Mouse (Mus musculus) liver (tissue): ENCODE results near the gene Gm49361.
"Not testable (repeated sequence)": the region's sequence is repeated elsewhere in the genome, so short reads cannot be mapped to it uniquely, and the experiment has no call there.

Experiments used
- DNase-seq: peaks from one replicate; pipeline ENCODE4 v3.0.0-alpha.2; 2020; ENCODE audit warnings: mixed read lengths

Gene Gm49361

GRCm38 (mm10) chr14:57688066-57688465, 57.8 kb downstream of the Gm49361 start:
- DNase-seq = not testable (repeated sequence)

GRCm38 (mm10) chr14:57687441-57687840, 58.5 kb downstream of the Gm49361 start:
- no peak for DNase-seq

GRCm38 (mm10) chr14:57686647-57687046, 59.3 kb downstream of the Gm49361 start:
- DNase-seq = no peak

- DNase-seq = peak; percentile 76
These were observed 61.3 kb downstream of the Gm49361 start for GRCm38 (mm10) chr14:57684579-57684978.

GRCm38 (mm10) chr14:57682751-57683150, 63.2 kb downstream of the Gm49361 start:
- DNase-seq = no peak

- DNase-seq = peak; percentile 84
These were observed 65.9 kb downstream of the Gm49361 start for GRCm38 (mm10) chr14:57679958-57680535.

DNA sequence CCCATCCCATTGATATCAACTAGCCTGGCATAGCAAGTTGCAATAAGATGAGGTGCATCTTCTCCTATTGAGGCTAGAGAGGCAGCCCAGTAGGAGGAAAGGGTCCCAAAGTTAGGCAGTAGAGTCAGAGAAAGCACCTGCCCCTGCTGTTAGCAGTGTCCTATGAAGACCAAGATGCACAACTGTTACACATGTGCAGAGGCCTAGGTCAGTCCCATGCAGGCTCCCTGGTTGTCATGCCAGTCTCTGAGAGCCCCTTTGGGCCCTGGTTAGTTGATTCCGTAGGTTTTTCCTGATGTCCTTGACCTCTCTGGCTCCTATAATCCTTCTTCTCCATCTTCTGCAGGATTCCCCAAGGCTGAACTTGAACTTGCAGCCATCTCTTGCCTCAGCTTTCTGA, 66.4 kb downstream of the Gm49361 start:
- no peak for DNase-seq

- DNase-seq = no peak
These were observed 70.4 kb downstream of the Gm49361 start for GRCm38 (mm10) chr14:57675481-57675880.

GRCm38 (mm10) chr14:57665628-57665950, 80.3 kb downstream of the Gm49361 start:
- no peak for DNase-seq

DNA sequence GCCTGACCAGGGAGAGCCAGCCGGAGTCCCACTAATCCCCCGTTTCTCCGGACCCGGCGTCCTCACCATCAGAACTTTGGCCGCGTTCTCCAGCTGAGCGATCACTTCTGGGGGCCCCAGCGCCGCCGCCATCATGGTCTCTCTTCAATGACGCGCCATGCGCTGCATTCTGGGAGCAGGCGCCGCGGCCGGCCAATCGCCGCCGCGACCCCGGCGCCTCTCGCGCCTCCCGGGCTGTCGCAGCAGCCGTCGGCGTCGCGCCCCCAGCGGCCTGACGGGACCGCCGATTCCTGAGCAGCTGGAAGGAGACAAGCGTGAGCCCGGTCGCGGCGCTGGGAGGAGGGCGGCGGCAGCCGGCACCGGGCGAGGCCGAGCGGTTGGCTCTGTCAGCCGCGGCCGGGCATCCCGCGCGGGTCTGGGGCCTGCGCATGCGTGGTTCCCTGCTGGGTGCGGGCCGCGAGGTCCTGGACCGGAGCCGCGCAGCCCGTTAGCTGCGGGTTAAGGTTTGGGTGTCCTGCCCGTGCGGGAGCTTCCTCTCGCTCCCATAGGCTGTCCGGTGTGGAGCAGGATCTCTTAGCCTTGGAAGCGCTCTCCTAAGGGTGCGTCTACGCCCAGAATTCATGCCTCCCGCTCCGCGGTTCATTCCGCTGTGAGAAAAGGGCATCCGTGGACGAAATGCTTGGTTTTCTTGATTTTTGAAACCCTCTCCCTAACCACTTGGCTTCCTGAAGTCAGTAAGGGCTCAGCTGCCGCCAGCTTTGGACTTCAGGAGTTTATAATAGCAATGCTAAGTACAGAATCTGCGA, 80.9 kb downstream of the Gm49361 start, which contains the start of gene Xpo4:
TSS of gene Xpo4 (minus strand) at position 609 of the 806 bp plus-strand sequence.
- DNase-seq = peak; percentile 88

- DNase-seq = peak; percentile 69
These were observed 81.5 kb downstream of the Gm49361 start for GRCm38 (mm10) chr14:57664311-57664821.

DNA sequence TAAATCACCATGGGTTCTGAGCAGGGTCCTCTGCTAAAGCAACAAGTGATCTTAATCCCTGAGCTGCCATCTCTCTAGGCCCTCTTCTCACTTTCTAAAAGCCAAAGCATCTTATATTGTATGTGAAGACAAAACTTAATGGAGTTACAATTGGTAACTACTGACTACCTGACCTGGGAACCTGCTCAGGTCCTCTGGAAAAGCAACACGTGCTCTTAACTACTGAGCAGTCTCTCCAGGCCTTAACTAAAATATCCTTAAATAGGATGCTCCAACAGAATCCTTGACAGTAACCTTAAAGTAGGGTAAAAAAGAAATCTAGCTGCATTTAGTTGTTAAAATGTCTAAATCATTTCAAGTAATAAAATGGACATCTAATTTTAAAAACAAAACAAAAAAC, 82.3 kb downstream of the Gm49361 start:
- DNase-seq = no peak

- DNase-seq = no peak
These were observed 87.6 kb downstream of the Gm49361 start for GRCm38 (mm10) chr14:57658301-57658700.

DNA sequence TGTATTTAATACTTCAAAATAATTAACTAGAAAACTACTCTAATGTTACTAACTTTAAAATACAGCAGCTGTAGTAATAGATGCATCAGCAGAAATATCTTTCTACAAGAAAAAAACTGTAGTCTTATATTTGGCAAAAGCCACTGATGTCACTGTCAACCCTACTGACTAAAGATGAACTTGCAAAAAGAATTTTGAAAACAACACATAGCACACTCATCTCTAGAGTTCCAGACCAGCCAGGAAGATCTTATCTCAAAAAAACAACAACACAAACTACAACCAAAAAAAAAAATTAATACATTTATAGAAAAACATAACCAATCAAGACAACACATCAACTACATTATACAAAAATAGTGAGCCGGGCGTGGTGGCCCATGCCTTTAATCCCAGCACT, 88.4 kb downstream of the Gm49361 start:
- no peak for DNase-seq

DNA sequence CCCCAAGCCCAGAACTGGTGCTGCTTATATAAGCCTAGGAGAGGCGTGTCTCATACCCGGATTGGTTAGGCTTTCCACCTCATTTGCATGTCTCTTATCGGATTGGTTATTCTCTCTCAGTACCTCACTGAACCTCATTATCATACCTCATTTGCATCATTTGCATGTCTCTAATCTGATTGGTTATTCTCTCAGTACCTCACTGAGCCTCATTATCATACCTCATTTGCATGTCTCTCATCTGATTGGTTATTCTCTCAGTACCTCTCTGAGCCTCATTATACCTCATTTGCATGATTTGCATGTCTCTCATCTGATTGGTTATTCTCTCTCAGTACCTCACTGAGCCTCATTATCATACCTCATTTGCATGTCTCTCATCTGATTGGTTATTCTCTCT, 89.4 kb downstream of the Gm49361 start:
- DNase-seq = not testable (repeated sequence)

DNA sequence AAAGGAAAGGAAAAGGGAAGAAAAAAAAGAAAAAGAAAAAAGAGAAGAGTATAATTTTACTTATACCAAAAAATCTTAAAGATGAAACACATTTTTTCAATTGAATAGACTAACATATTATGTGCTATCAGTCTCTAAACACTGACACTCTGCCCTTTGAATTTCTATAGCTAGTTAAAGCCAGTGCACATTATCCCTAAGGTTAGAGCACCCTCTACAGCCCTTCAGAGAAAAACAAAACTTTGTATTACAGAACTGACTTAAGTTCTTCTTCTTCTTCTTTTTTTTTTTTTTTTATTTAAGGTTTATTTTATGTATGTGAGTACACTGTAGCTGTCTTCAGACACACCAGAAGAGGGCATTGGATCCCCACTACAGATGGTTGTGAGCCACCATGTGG, 96.4 kb downstream of the Gm49361 start:
- DNase-seq = no peak

- DNase-seq = no peak
These were observed 99.7 kb downstream of the Gm49361 start for GRCm38 (mm10) chr14:57646155-57646554.

DNA sequence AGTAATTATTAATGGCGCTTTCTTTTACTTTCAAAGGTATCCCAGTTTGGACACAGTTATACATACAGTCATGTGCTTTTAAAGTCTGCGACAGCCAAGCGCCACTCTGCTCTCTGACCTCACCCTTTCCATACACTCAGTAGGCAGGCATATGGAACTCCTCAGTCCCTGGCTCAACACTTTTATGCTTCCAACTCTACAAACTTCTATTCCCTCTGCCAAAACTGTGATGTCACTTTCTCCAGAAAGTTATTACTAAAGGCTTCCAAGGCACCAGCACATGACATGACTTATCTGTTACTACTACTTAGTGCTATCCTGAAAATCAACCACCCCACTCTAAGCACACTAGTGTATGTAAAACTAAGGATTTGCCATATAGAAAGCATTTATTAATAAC, 106.8 kb downstream of the Gm49361 start:
- DNase-seq = no peak

DNA sequence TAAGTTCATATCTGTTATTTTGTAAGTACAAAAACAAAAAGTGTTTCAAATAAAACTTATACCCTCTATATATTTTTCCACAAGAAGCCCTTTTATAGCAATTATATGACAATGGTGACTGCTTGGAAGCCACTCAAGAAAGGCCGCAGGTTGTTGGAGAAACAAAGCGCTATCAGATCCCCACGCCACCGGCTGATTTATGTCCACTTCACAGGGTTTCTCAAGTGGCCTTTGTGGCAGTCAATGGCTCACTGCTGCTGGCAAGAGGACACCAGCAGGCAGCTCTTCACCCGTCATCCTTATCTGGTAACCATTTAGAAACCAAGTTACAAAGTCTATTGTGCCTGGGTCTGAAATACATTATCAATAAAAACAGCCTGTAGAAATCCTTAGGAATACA, 111.8 kb downstream of the Gm49361 start:
- no peak for DNase-seq

GRCm38 (mm10) chr14:57629595-57629994, 116.3 kb downstream of the Gm49361 start:
- DNase-seq = no peak

DNA sequence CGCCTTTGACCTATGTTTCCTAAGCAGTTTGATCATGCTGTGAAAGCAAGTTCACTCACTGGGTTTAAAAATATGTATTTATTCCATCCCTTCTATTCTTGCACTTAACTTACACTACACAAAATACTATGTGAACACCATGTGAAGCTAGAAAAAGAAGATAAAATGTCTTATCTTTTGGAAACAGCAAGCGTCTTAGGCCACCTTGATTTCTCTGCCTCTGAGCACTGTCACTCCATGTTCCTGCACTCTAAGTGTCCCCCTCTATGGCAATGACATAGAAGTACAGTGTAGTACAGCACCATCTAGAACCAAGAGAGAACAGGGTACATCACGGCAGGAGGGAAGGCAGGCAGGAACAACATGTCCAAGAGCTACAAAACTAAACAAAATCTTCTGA, 123.0 kb downstream of the Gm49361 start:
- DNase-seq = no peak

DNA sequence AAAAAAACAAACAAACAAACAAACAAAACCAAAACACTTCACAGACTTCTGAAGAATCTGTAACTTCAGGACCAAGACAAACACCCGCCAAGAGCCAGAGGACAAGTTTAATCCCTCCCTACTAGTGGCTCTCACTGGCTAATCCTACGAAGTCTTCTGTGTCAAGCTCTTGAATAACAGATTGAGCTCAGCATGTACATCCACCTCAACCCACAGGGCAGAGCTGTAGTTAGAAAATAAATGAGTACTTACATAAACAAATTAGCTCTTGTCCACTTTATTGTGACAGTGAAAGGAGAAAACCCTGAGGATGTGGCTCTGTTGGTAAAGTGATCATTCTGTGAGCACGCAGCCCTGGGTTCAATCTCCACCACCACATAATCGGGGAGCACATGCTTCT, 124.2 kb downstream of the Gm49361 start:
- no peak for DNase-seq

GRCm38 (mm10) chr14:57620598-57621236, 125.2 kb downstream of the Gm49361 start:
- no peak for DNase-seq

DNA sequence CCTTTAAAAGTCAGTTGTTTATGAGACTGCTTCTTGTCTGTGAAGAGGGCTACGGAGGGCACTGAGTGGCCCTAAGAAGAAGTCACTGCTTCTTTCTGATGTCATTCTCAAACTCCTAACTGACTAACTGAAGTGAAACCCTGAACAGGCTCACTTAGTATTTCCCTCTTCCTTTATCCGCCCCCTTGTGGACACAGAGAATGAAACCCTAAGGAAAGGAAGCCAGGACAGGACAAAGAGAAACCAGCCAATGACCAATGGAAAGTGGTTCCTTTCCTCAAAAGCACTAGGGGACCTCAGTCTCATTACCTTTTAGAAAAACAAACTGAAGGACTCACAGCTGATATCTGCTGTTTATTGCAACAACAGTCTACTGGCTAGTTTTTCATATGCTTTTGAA, 126.4 kb downstream of the Gm49361 start:
- DNase-seq = no peak
